Mouse (Mus musculus): ENCODE results near the gene Tex26. TPM values are rescaled to one million over a fixed set of nuclear protein-coding genes. Genes with fewer than 3 reads are reported as not detected.

Tex26 gene
- polyA plus RNA-seq, 1 experiment from 2014 or later, result 3.1 TPM

DNA sequence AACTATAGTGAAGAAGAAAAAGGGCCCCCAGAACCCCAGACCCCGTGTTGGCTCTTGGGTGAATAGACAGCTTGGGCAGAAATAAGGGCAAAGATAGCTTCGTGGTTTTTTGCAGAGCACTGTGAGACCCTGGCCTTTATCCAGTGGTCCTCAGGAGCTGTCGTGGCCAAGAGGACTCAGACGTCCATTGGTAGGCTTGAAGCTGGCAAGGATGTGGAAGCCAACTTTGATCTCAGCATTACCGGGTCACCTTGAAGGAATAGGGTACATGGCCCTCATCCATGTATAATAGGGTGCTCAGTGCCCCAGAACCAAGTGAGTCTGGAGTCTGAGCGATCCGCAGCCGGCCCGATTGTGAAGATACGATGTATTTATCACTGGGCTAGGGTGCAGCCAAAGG, 26.8 kb upstream of the Tex26 start:
- H3K27ac ChIP-seq, result no peak overlapping the region

DNA sequence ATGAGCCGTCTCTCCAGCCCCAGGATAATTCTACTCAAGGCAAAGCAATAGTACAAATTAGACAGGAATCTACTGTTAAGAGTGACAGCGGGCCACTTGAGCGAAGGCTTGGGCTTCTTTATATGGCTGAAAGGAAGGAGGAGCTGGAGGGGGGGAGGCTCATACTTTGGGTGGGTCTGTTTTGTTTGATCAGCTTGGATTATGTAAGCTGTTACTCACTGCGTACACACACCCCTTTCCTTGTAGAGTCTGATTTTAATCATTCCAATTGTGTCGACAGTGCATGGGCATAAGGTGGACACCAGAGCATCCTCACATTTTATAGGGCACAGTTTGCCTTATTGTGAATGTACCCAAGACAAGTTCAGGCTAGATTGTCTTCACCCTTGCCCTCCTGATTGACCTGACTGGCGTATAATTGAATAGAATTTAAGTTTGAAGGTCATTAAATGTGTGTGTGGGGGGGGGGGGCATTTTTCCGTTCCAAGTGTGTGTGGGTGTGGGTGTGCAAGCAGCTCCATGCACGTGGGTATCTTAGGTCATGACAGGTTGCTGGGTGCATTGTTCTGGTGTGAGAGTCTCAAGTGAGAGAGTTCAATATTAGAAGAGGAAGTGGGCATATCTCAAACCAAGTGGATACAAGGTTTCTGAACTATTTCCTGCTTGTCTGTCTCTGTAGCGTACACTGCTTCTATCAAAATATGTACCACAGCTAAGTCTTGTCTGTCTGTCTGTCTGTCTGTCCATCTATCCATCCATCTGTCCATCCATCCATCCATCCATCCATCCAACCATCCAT, 24.9 kb upstream of the Tex26 start:
- 80% methylated on average over 9 of the region's 9 CpGs for WGBS
- H3K36me3 ChIP-seq (ENCODE audit: poor library complexity, severe bottlenecking), result no peaks in the 10 kb centered on the region
- no peak for ATAC-seq
- no peak overlapping the region for H3K27ac ChIP-seq
- H3K4me1 ChIP-seq, result peaks cover 18% of the 10 kb centered on the region
- peaks cover 6% of the 10 kb centered on the region; the same call in 1 of the 2 replicates for H3K9me3 ChIP-seq (replicated peaks)
- H3K9ac ChIP-seq, result no peak overlapping the region
- H3K4me3 ChIP-seq, result no peak overlapping the region
- H3K27me3 ChIP-seq, result peaks cover 11% of the 10 kb centered on the region; the same call in 1 of the 2 replicates
- H3K4me2 ChIP-seq, result no peak overlapping the region

More for the DNA sequence above, 26.8 kb upstream of the Tex26 start:
- no peak for ATAC-seq
- 91% methylated on average over 10 of the region's 10 CpGs for WGBS
- no peak overlapping the region for H3K9ac ChIP-seq
- H3K27me3 ChIP-seq, result peaks cover 11% of the 10 kb centered on the region; the same call in 1 of the 2 replicates
- H3K36me3 ChIP-seq (ENCODE audit: poor library complexity, severe bottlenecking), result no peaks in the 10 kb centered on the region
- H3K9me3 ChIP-seq (replicated peaks), result peaks cover 6% of the 10 kb centered on the region; the same call in 1 of the 2 replicates
- no peak overlapping the region for H3K4me3 ChIP-seq
- H3K4me2 ChIP-seq, result peak overlapping the region; percentile 66
- H3K4me1 ChIP-seq, result peaks cover 18% of the 10 kb centered on the region

DNA sequence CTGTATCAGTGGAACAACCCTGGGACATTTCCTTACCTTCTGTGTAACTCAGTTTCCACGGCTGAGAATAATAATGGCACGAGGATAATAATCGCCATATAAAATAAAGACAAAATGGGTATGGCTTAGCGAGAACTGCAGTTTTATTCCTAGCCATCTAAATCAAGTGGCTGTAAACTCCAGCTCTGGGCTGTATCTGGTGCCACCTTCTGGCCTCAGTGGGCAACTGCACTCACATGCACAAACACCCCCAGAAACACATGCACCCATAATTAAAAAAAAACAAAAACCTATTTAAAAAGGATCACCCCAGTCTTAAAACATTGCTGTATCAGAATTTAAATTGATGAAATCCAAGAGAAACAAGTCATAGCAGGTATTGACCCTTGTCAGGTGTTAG, 22.1 kb upstream of the Tex26 start:
- Histone ChIP-seq H3K4me2 (no peak overlapping the region), H3K9ac (no peak overlapping the region), H3K36me3 (ENCODE audit: poor library complexity, severe bottlenecking) (no peaks in the 10 kb centered on the region), H3K9me3 (replicated peaks) (peaks cover 6% of the 10 kb centered on the region; the same call in 1 of the 2 replicates), H3K4me1 (peaks cover under 1% of the 10 kb centered on the region), H3K4me3 (no peak overlapping the region), H3K27me3 (peaks cover 5% of the 10 kb centered on the region; the same call in 1 of the 2 replicates), H3K27ac (no peak overlapping the region)
- no peak for ATAC-seq
- 96% methylated on average over 4 of the region's 4 CpGs for whole genome bisulfite sequencing

DNA sequence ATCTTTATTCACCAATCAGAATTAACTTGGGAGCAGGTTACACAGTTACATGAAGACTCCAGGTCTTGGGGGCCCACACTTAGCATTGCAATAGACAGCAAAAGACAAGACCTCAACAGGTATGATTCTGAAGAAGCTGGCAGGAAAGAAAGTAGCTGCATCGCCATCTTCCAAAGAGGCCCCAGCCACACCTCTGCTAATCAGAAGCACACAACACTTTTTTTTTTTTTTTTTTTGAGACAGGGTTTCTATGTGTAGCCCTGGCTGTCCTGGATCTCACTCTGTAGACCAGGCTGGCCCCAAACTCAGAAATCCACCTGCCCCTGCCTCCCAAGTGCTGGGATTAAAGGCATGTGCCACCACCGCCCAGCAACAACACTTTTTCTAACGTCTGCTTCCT, 12.9 kb upstream of the Tex26 start:
- H3K9ac ChIP-seq, result no peak overlapping the region
- no peak overlapping the region for H3K4me3 ChIP-seq
- H3K9me3 ChIP-seq (replicated peaks), result no peaks in the 10 kb centered on the region
- ATAC-seq, result no peak
- WGBS, result 99% methylated on average over 3 of the region's 3 CpGs
- H3K4me2 ChIP-seq, result no peak overlapping the region
- no peaks in the 10 kb centered on the region for H3K36me3 ChIP-seq (ENCODE audit: poor library complexity, severe bottlenecking)
- no peaks in the 10 kb centered on the region for H3K27me3 ChIP-seq
- H3K4me1 ChIP-seq, result peaks cover 30% of the 10 kb centered on the region
- H3K27ac ChIP-seq, result no peak overlapping the region

DNA sequence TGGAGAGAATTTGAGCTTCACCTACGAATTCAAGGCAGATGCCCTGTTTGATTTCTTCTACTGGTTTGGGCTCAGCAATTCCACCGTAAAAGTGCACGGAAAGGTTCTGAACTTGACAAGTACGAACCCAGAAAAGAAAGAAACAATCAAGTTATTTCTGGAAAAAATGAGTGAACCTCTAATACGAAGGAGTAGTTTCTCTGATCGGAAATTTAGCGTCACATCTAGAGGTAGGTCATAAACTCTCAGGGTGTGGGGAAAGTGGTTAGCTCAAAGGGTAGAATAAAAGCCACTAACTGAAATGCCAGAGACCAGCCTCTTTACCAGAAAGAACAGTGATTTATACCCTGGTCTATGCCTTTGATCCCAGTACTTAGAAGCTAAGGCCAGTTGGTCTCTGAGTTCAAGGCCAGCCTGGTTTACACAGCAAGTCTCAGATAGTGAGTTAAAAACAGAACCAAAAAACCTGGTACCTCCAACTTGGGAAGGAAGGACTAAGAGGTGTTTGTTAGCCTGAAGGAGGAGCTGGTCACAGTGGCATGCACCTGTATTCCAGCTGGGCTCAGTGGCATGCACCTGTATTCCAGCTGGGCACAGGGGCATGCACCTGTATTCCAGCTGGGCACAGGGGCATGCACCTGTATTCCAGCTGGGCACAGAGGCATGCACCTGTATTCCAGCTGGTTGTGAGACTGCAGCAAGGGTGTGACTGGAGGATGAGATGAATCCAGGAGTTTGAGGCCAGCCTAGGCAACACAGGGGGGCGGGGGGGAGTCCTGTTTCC, 12.0 kb upstream of the Tex26 start:
- Histone ChIP-seq H3K9me3 (replicated peaks) (no peaks in the 10 kb centered on the region), H3K4me3 (no peak overlapping the region), H3K27ac (peak overlapping the region; percentile 85; the same call in 1 of the 2 replicates), H3K4me2 (no peak overlapping the region), H3K9ac (no peak overlapping the region), H3K27me3 (no peaks in the 10 kb centered on the region), H3K4me1 (peaks cover 30% of the 10 kb centered on the region), H3K36me3 (ENCODE audit: poor library complexity, severe bottlenecking) (no peaks in the 10 kb centered on the region)
- ATAC-seq, result no peak
- 92% methylated on average over 8 of the region's 8 CpGs for WGBS

DNA sequence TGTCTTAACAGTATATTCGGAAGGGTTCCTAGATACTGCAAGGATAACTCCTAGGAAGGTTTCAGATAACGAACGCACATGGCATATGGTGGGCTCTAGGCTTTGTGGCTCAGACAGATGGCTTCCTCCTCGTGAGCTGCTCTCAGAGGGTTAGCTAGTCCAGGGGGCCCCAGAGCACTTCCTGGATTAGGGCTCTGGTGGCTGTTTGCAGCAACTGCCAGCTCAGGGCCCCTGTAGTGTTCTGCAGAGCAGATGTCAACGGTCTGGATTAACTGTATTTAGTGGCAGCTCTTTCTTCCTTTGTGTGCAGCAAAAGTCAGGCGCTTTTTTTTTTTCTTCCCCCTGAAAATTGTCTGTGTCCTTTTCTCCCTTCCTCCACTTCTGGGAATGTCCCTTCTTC, 11.1 kb upstream of the Tex26 start:
- Histone ChIP-seq H3K9ac (peak overlapping the region; percentile 34; the same call in 1 of the 2 replicates), H3K27ac (peak overlapping the region; percentile 85)
- peak; percentile 90 for ATAC-seq

DNA sequence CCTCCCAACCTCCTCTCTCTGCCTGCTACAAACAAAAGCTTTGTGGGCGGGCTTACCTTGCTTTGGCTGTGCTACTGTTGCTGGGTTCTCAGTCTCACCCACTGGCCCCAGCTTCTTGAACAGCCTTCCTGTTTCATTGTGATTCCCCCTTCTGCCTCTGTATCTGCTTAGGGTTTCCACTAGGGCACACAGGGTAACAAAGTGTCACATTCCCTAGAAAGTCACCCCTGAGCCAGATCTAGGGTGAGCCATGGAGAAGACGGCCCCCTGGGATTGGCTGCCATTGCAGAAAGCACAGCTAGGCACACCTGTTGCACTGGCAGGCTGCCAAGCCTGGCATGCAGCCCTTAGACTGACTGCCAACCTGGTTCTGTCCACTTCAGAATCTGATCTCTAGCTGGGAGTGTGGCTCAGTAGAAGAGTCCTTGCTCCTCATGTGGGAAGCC, 10.6 kb upstream of the Tex26 start:
- peak overlapping the region; percentile 85 for H3K27ac ChIP-seq
- ATAC-seq, result peak; percentile 65
- H3K4me2 ChIP-seq, result peak overlapping the region; percentile 9; the same call in 1 of the 2 replicates
- no peak overlapping the region for H3K4me3 ChIP-seq
- no peaks in the 10 kb centered on the region for H3K9me3 ChIP-seq (replicated peaks)
- no peak overlapping the region for H3K9ac ChIP-seq
- no peaks in the 10 kb centered on the region for H3K36me3 ChIP-seq (ENCODE audit: poor library complexity, severe bottlenecking)
- no peaks in the 10 kb centered on the region for H3K27me3 ChIP-seq
- WGBS, result 20% methylated on average over 2 of the region's 2 CpGs
- H3K4me1 ChIP-seq, result peaks cover 28% of the 10 kb centered on the region

More for the DNA sequence above, 11.1 kb upstream of the Tex26 start:
- peak overlapping the region; percentile 9; the same call in 1 of the 2 replicates for H3K4me2 ChIP-seq
- WGBS, result 6% methylated on average over 6 of the region's 6 CpGs
- H3K36me3 ChIP-seq (ENCODE audit: poor library complexity, severe bottlenecking), result no peaks in the 10 kb centered on the region
- H3K27me3 ChIP-seq, result no peaks in the 10 kb centered on the region
- peaks cover 30% of the 10 kb centered on the region for H3K4me1 ChIP-seq
- no peak overlapping the region for H3K4me3 ChIP-seq
- no peaks in the 10 kb centered on the region for H3K9me3 ChIP-seq (replicated peaks)

DNA sequence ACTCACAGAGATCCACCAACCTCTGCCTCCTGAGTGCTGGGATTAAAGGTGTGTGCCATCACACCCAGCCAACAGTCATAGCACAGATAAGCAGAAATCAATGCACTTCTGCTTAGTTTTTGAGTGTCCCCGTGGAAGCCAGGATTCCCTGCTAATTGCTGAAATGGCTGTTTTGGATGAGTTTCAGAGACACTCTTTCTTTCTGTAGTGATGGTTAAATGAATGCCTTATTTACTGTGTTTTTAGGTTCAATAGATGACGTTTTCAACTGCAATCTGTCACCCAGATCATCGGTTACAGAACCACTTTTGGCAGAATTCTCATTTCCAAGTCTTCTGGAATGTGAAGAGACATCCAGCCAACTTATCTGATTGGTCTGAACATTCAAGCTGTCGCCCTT, 9.9 kb upstream of the Tex26 start:
- Histone ChIP-seq H3K36me3 (ENCODE audit: poor library complexity, severe bottlenecking) (no peaks in the 10 kb centered on the region), H3K4me1 (peaks cover 29% of the 10 kb centered on the region), H3K27ac (peak overlapping the region; percentile 85; the same call in 1 of the 2 replicates), H3K9me3 (replicated peaks) (no peaks in the 10 kb centered on the region), H3K4me3 (no peak overlapping the region), H3K4me2 (no peak overlapping the region), H3K27me3 (no peaks in the 10 kb centered on the region), H3K9ac (no peak overlapping the region)
- ATAC-seq, result no peak
- WGBS, result 77% methylated on average over 4 of the region's 4 CpGs

DNA sequence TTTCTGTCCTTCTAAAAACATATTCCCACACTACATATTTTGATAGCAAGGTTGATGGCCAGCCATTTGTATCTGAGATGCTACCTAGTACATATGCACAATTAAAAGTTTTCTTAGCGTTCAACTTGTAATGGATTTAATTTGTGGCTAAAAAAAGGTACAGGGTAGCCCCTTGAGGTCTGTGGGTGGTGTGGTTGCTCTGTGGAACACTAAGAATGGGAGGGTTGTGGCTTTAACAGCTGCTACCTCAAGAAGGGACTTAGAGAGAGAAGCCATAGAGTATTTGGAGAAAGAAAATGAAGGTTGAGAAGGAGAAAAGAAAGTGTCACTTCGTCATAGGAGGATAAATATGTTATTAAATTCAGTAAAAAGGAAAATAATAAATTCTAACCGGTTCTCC, 8.5 kb upstream of the Tex26 start:
- peaks cover 31% of the 10 kb centered on the region for H3K4me1 ChIP-seq
- no peaks in the 10 kb centered on the region for H3K36me3 ChIP-seq (ENCODE audit: poor library complexity, severe bottlenecking)
- H3K9ac ChIP-seq, result no peak overlapping the region
- H3K4me3 ChIP-seq, result no peak overlapping the region
- no peaks in the 10 kb centered on the region for H3K27me3 ChIP-seq
- H3K27ac ChIP-seq, result no peak overlapping the region
- no peak overlapping the region for H3K4me2 ChIP-seq
- ATAC-seq, result no peak
- no peaks in the 10 kb centered on the region for H3K9me3 ChIP-seq (replicated peaks)
- 87% methylated on average over 3 of the region's 3 CpGs for WGBS

DNA sequence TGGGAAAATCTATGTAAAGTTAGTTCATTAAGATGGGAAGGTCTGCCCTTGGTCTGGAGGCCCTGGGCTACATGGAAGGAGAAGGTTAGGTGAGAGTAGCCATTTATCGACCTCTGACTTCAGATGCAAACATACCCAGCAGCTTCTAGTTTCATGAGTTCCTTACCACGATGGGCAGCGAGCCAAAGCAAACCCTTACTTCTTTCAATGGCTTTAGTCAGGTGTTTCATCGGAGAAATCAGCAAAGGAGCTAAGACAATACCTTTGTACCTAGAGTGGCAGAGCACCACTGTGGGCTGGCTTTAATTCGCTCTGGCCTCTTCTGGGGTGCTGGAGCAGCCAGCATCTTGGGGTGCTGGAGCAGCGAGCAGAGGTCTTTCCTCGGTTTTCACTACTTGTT, 5.8 kb upstream of the Tex26 start:
- H3K27ac ChIP-seq, result no peak overlapping the region
- no peak overlapping the region for H3K9ac ChIP-seq
- no peak overlapping the region for H3K4me3 ChIP-seq
- H3K27me3 ChIP-seq, result no peaks in the 10 kb centered on the region
- 68% methylated on average over 7 of the region's 7 CpGs for WGBS
- ATAC-seq, result no peak
- H3K4me2 ChIP-seq, result no peak overlapping the region
- H3K9me3 ChIP-seq (replicated peaks), result no peaks in the 10 kb centered on the region
- no peaks in the 10 kb centered on the region for H3K36me3 ChIP-seq (ENCODE audit: poor library complexity, severe bottlenecking)
- peaks cover 21% of the 10 kb centered on the region for H3K4me1 ChIP-seq

DNA sequence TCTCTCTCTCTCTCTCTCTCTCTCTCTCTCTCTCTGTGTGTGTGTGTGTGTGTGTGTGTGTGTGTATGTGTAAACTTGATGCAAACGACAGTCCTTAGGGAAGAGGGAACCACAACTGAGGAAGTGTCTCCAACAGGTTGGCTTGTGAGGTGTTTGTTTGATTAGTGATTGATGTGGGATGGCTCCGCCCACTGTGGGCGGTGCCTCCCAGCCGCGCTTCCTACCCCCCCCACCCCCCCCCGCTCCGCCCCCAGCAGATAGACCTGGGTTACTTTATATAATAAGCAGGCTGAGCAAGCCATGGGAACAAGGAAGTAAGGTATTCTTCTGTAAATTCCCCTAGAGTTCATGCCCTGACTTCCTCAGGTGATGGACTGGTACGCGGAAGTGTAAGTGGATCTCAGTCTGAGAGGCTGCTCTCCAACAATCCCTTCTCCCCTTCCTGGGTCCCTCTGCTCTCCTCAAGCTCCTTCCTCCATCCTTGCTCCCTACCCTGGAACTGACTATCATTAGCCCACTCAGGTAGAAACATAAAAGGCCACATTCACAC, 5.2 kb upstream of the Tex26 start:
- Histone ChIP-seq H3K9me3 (replicated peaks) (no peaks in the 10 kb centered on the region), H3K27me3 (no peaks in the 10 kb centered on the region), H3K27ac (no peak overlapping the region), H3K4me2 (no peak overlapping the region), H3K4me1 (peaks cover 21% of the 10 kb centered on the region), H3K9ac (no peak overlapping the region), H3K4me3 (no peak overlapping the region), H3K36me3 (ENCODE audit: poor library complexity, severe bottlenecking) (no peaks in the 10 kb centered on the region)
- 34% methylated on average over 9 of the region's 9 CpGs for WGBS
- no peak for ATAC-seq

DNA sequence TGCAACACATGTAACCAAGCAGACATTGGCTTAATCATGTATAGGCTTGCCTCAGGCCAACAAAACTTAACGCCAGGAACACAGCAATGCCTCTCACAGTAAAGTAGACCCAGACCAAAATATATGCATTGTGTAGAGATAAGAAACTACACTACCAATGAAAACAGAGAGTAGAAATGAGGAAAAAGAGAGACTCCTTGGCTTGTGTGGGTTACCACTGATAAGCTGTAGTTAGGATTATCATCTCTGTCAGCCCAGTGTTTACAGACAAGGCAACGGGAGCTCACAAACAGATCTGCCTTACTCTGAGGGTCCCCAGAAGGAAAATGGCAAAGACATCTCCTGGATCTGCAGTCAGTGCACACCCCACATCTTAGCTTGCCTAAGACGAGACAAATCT, 2.9 kb upstream of the Tex26 start:
- no peaks in the 10 kb centered on the region for H3K36me3 ChIP-seq (ENCODE audit: poor library complexity, severe bottlenecking)
- no peak overlapping the region for H3K9ac ChIP-seq
- ATAC-seq, result no peak
- H3K9me3 ChIP-seq (replicated peaks), result no peaks in the 10 kb centered on the region
- H3K4me1 ChIP-seq, result peaks cover 32% of the 10 kb centered on the region
- no peak overlapping the region for H3K4me2 ChIP-seq
- 80% methylated on average over 3 of the region's 3 CpGs for WGBS
- no peak overlapping the region for H3K27ac ChIP-seq
- H3K4me3 ChIP-seq, result no peak overlapping the region
- H3K27me3 ChIP-seq, result no peaks in the 10 kb centered on the region
